ENCODE assay signal across 12 mouse cellular contexts in genomic region chr2:144299749-144300669, GRCm38 (mm10). TPM values are rescaled to one million over a fixed set of nuclear protein-coding genes. Genes with fewer than 3 reads are reported as not detected.
DNase-seq lines count a peak whose midpoint lies in the region; ATAC-seq and TF ChIP-seq lines count a peak whose summit lies in the region.
"Had no signal": no experiment of that assay in that cellular context is flagged by ENCODE, and none has a peak within 500 bp of the region (broad histone marks: within the 10 kb centered on the region; RNA-seq: fewer than 3 reads in every experiment).

No protein-coding gene starts in this region.

- DNase-seq in left cerebral cortex, adult 2 months (ENCODE audit: extremely low spot score in 1 of 2, low spot score in 2 of 2), result no peak
- no peak for DNase-seq in left cerebral cortex, postnatal 4 days
- DNase-seq in NIH3T3 (ENCODE audit: low read depth), result peak; percentile 48
- peak; percentile 44 for DNase-seq in gonadal fat pad, adult 2 months (ENCODE audit: low read depth)
- DNase-seq in testis, postnatal 10 days (ENCODE audit: low spot score), result no peak
- no peak for DNase-seq in retina, embryonic 14.5 days (ENCODE audit: low spot score)
- no peak for DNase-seq in layer of hippocampus, postnatal 36 days
- DNase-seq: gastrocnemius, postnatal 25 days; kidney, adult 8-10 months had no signal

- peak overlapping the region; percentile 69 for H3K27ac ChIP-seq in left cerebral cortex, adult 2 months
- H3K27ac ChIP-seq: liver, embryonic 15.5 days; neural tube, embryonic 13.5 days had no signal

- intact Hi-C loops in left cerebral cortex, adult 2 months (cut with DNase I), result loop anchor here (2.0 kb wide), 1 partner anchor 69 kb away; the partner anchor contains the start of genes Kat14 and Pet117
- intact Hi-C loops in left cerebral cortex, postnatal 4 days (cut with DNase I), result no loop called here

- peak; percentile 67 for ATAC-seq in megakaryocyte-erythroid progenitor cell, adult 5-6 weeks (replicated peaks; ENCODE audit: low FRiP score, low TSS enrichment, poor library complexity, severe bottlenecking)

- H3K4me3 ChIP-seq in left cerebral cortex, adult 2 months, result no peak overlapping the region
- H3K4me3 ChIP-seq: liver, embryonic 15.5 days; neural tube, embryonic 13.5 days had no signal

- no peak for TF ChIP-seq CTCF in left cerebral cortex, adult 2 months (IDR thresholded peaks at IDR 0.05)

RNA-seq across cellular contexts. Expression of gene Snx5, which starts 29.3 kb away (rescaled TPM):
- total RNA-seq in left cerebral cortex, adult 2 months (2021), result 10 to 100 TPM; 77.4 to 87.4 TPM
- total RNA-seq in left cerebral cortex, postnatal 4 days (2021), result 10 to 100 TPM; 60.5 to 65.0 TPM
- 83.2 and 84.8 TPM in 2 replicates for polyA plus RNA-seq in gonadal fat pad, adult 2 months (2012; rRNA removed)
- total RNA-seq in megakaryocyte-erythroid progenitor cell, adult 5-6 weeks (2014; fragmentation: Nextera tagmentation), result 326 and 333 TPM in 2 replicates
- total RNA-seq in megakaryocyte-erythroid progenitor cell, adult 5-6 weeks (2017), result 444 and 510 TPM in 2 replicates
- total RNA-seq in layer of hippocampus, postnatal 36 days (2021), result 10 to 100 TPM; 68.7 to 69.4 TPM

RNA-seq across cellular contexts. Expression of gene Mgme1, which starts 29.5 kb away (rescaled TPM):
- 1 to 10 TPM; 5.4 to 5.7 TPM for total RNA-seq in left cerebral cortex, adult 2 months (2021)
- total RNA-seq in left cerebral cortex, postnatal 4 days (2021), result 1 to 10 TPM; 3.9 to 4.8 TPM
- 11.6 and 11.8 TPM in 2 replicates for polyA plus RNA-seq in gonadal fat pad, adult 2 months (2012; rRNA removed)
- total RNA-seq in megakaryocyte-erythroid progenitor cell, adult 5-6 weeks (2014; fragmentation: Nextera tagmentation), result 9.5 and 16.1 TPM in 2 replicates
- total RNA-seq in megakaryocyte-erythroid progenitor cell, adult 5-6 weeks (2017), result 24.7 and 31.8 TPM in 2 replicates
- 1 to 10 TPM; 6.1 to 7.1 TPM for total RNA-seq in layer of hippocampus, postnatal 36 days (2021)

RNA-seq across cellular contexts. Expression of gene Ovol2, which starts 31.9 kb away (rescaled TPM):
- total RNA-seq in left cerebral cortex, adult 2 months (2021), result 10 to 100 TPM; 10.5 to 11.6 TPM
- total RNA-seq in left cerebral cortex, postnatal 4 days (2021), result under 1 TPM; 0.64 to 0.77 TPM
- 2.8 and 3.2 TPM in 2 replicates for polyA plus RNA-seq in gonadal fat pad, adult 2 months (2012; rRNA removed)
- not detected in 2 replicates for total RNA-seq in megakaryocyte-erythroid progenitor cell, adult 5-6 weeks (2014; fragmentation: Nextera tagmentation)
- not detected in 2 replicates for total RNA-seq in megakaryocyte-erythroid progenitor cell, adult 5-6 weeks (2017)
- total RNA-seq in layer of hippocampus, postnatal 36 days (2021), result 1 to 10 TPM in 1 of 2 experiments, under 1 TPM in 1; 0.99 to 1.4 TPM
- total RNA-seq: gastrocnemius, postnatal 25 days had no signal
- polyA plus RNA-seq: liver, embryonic 15.5 days had no signal

Comparison
In these comparisons a context has a peak if more than half of its experiments do, and no peak if none do; other contexts are left out.
1. RNA of gene Ovol2, which starts 31.9 kb away (total RNA-seq): 10.5 to 11.6 TPM in left cerebral cortex, adult 2 months; 0.99 to 1.4 TPM in layer of hippocampus, postnatal 36 days, 0.64 to 0.77 TPM in left cerebral cortex, postnatal 4 days and not detected in megakaryocyte-erythroid progenitor cell, adult 5-6 weeks; every median in the first group is over 4 times any median in the second.
2. DNase-seq: peak in NIH3T3 (single experiment) and gonadal fat pad, adult 2 months (single experiment); none in left cerebral cortex, adult 2 months (0 of 2), left cerebral cortex, postnatal 4 days (single experiment), testis, postnatal 10 days (single experiment), retina, embryonic 14.5 days (single experiment) and layer of hippocampus, postnatal 36 days (0 of 2).